Mouse (Mus musculus): ENCODE data around the gene Fam196b. TPM values are rescaled to one million over a fixed set of nuclear protein-coding genes. Genes with fewer than 3 reads are reported as not detected.

Fam196b gene
- total RNA-seq, 1 experiment, result 0.36 TPM

DNA sequence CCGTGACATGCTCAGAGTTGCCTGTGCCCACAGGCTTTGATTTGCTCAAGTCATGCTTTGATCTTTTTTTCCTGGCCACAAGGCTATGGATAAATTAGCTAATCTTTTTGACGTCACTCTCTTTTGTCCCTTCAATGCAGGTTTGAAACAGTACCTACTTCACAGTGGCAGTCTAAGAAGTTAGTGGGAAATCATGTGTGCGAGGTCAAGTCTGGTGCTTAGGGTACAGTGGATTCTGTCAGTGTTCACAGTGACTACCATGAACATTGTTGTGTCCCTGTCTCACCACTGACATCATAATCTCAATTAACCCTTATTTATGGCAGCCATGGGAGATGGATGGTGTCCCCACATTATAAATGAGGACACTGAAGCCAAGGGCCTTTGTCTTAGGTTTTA lies 37.6 kb upstream of the Fam196b start:
- TF ChIP-seq HCFC1 (IDR thresholded peaks at IDR 0.05; ENCODE audit: borderline replicate concordance, insufficient read depth, low read length), result no peak
- TF ChIP-seq MAFK (IDR thresholded peaks at IDR 0.05; ENCODE audit: insufficient read depth, low read depth, low read length), result no peak
- no peak for TF ChIP-seq CHD2 (IDR thresholded peaks at IDR 0.05; ENCODE audit: low read depth, low read length)
- TF ChIP-seq ZC3H11A (IDR thresholded peaks at IDR 0.05; ENCODE audit: borderline replicate concordance, low read depth, low read length), result no peak
- no peak for TF ChIP-seq ZNF384 (IDR thresholded peaks at IDR 0.05; ENCODE audit: low read depth, low read length)
- no peak for DNase-seq (ENCODE audit: low read depth, low spot score)
- H3K9me3 ChIP-seq (ENCODE audit: control insufficient read depth, insufficient read depth, low read depth, low read length), result no peaks in the 10 kb centered on the region
- H3K4me1 ChIP-seq (ENCODE audit: control insufficient read depth in 2 of 2, insufficient read depth in 2 of 2, low read length in 2 of 2, poor library complexity in 1 of 2), result peaks cover 0 to 2% of the 10 kb centered on the region in 2 experiments; a peak in 1 of 4 replicates
- H3K27ac ChIP-seq (ENCODE audit: insufficient read depth, low read depth, low read length, poor library complexity, severe bottlenecking), result no peak overlapping the region
- H3K36me3 ChIP-seq (ENCODE audit: control insufficient read depth, insufficient read depth, low read length, poor library complexity, severe bottlenecking), result no peaks in the 10 kb centered on the region
- in situ Hi-C loops (cut with MboI; ENCODE audit: low sequenced_read_pairs in 2 of 2, unreplicated experiment in 2 of 2), result no loop called here
- no peak overlapping the region for H3K4me3 ChIP-seq (ENCODE audit: insufficient read depth in 1 of 2, low read depth in 1 of 2, low read length in 2 of 2, poor library complexity in 1 of 2, severe bottlenecking in 1 of 2)
- H3K9ac ChIP-seq (ENCODE audit: insufficient read depth, low read depth, low read length, poor library complexity, severe bottlenecking), result no peak overlapping the region

DNA sequence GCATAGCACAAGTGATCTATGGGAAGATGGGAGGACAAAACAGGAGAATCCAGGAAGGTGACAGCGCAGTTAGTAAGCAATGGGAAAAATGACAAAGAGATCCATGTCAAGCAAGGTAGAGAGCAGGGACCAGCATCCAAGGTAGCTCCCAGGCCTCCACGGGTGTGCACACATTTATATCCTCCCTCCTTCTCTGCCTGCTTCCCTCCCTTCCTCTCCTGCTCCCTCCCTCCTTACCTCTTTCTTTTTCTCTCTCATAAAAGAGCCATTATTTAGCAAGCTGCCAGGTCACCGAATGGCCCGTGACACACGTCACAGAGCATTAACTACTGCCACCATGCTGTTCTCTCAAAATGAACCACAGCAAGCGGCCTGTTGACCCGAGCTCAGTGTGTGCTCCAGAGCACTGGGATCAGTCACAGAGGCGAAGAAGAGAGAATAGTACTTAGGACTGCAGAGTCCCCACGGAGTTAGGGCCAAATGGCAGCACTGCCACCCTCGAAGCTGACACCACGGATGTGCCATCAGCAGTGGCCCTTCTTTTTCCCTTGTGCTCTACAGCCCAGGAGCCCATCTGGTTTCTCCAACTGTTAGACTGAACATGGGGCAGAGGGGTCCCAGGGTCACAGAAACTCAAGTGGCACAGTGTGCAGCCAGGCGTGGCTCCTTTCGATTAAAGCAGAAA lies 30.4 kb upstream of the Fam196b start:
- no peaks in the 10 kb centered on the region for H3K9me3 ChIP-seq (ENCODE audit: control insufficient read depth, insufficient read depth, low read depth, low read length)
- no peaks in the 10 kb centered on the region for H3K4me1 ChIP-seq (ENCODE audit: control insufficient read depth in 2 of 2, insufficient read depth in 2 of 2, low read length in 2 of 2, poor library complexity in 1 of 2)
- TF ChIP-seq ZNF384 (IDR thresholded peaks at IDR 0.05; ENCODE audit: low read depth, low read length), result no peak
- TF ChIP-seq ZC3H11A (IDR thresholded peaks at IDR 0.05; ENCODE audit: borderline replicate concordance, low read depth, low read length), result no peak
- TF ChIP-seq CHD2 (IDR thresholded peaks at IDR 0.05; ENCODE audit: low read depth, low read length), result no peak
- no peak for TF ChIP-seq HCFC1 (IDR thresholded peaks at IDR 0.05; ENCODE audit: borderline replicate concordance, insufficient read depth, low read length)
- TF ChIP-seq MAFK (IDR thresholded peaks at IDR 0.05; ENCODE audit: insufficient read depth, low read depth, low read length), result no peak
- no peaks in the 10 kb centered on the region for H3K36me3 ChIP-seq (ENCODE audit: control insufficient read depth, insufficient read depth, low read length, poor library complexity, severe bottlenecking)
- H3K4me3 ChIP-seq (ENCODE audit: insufficient read depth in 1 of 2, low read depth in 1 of 2, low read length in 2 of 2, poor library complexity in 1 of 2, severe bottlenecking in 1 of 2), result no peak overlapping the region
- no peak for DNase-seq (ENCODE audit: low read depth, low spot score)
- in situ Hi-C loops (cut with MboI; ENCODE audit: low sequenced_read_pairs in 2 of 2, unreplicated experiment in 2 of 2), result no loop called here
- H3K9ac ChIP-seq (ENCODE audit: insufficient read depth, low read depth, low read length, poor library complexity, severe bottlenecking), result no peak overlapping the region
- no peak overlapping the region for H3K27ac ChIP-seq (ENCODE audit: insufficient read depth, low read depth, low read length, poor library complexity, severe bottlenecking)

DNA sequence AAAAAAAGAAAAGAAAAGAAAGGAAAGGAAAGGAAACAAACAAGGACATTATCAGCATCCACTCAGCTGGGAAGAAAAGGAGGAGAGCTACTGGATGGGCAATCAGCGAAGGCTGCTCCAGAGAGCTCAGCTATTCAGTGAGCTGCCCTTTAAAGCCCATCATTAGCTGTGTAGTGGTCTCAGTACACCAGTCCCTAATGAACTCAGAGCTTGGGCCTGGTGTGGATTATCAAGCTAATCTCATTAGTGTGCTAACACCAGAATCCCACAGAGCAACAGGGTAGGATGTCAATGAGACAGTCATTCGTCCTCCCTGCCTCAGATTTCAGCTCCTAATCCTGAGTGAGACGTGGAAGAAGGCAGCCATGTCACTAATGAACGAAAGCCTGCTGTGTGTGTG lies 24.4 kb upstream of the Fam196b start:
- Histone ChIP-seq H3K4me1 (ENCODE audit: control insufficient read depth in 2 of 2, insufficient read depth in 2 of 2, low read length in 2 of 2, poor library complexity in 1 of 2) (no peaks in the 10 kb centered on the region), H3K4me3 (ENCODE audit: insufficient read depth in 1 of 2, low read depth in 1 of 2, low read length in 2 of 2, poor library complexity in 1 of 2, severe bottlenecking in 1 of 2) (no peak overlapping the region), H3K27ac (ENCODE audit: insufficient read depth, low read depth, low read length, poor library complexity, severe bottlenecking) (no peak overlapping the region), H3K9ac (ENCODE audit: insufficient read depth, low read depth, low read length, poor library complexity, severe bottlenecking) (no peak overlapping the region), H3K9me3 (ENCODE audit: control insufficient read depth, insufficient read depth, low read depth, low read length) (no peaks in the 10 kb centered on the region), H3K36me3 (ENCODE audit: control insufficient read depth, insufficient read depth, low read length, poor library complexity, severe bottlenecking) (no peaks in the 10 kb centered on the region)
- no peak for DNase-seq (ENCODE audit: low read depth, low spot score)
- in situ Hi-C loops (cut with MboI; ENCODE audit: low sequenced_read_pairs in 2 of 2, unreplicated experiment in 2 of 2), result no loop called here
- TF ChIP-seq ZNF384 (IDR thresholded peaks at IDR 0.05; ENCODE audit: low read depth, low read length) (no peak), HCFC1 (IDR thresholded peaks at IDR 0.05; ENCODE audit: borderline replicate concordance, insufficient read depth, low read length) (no peak), ZC3H11A (IDR thresholded peaks at IDR 0.05; ENCODE audit: borderline replicate concordance, low read depth, low read length) (no peak), MAFK (IDR thresholded peaks at IDR 0.05; ENCODE audit: insufficient read depth, low read depth, low read length) (no peak), CHD2 (IDR thresholded peaks at IDR 0.05; ENCODE audit: low read depth, low read length) (no peak)

DNA sequence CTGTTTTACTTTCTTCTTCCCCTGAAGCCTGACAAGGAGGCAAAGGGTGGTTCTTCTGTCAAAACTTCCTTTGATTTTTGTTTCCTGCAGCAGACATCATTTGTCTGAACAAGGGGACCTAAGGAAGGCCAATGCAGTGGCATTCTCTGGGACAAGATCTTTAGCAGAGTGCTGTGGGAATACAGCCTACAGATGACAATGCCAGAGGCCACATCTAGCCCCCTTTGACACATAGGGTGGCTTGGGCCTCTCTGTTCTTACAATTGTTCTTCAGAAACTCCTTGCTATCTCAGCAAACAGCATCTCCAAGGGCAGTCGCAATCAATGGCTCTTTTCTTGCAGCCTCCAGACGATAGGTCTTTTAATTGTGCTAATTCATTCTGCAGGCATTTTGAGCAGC lies 23.9 kb upstream of the Fam196b start:
- Histone ChIP-seq H3K9me3 (ENCODE audit: control insufficient read depth, insufficient read depth, low read depth, low read length) (no peaks in the 10 kb centered on the region), H3K4me3 (ENCODE audit: insufficient read depth in 1 of 2, low read depth in 1 of 2, low read length in 2 of 2, poor library complexity in 1 of 2, severe bottlenecking in 1 of 2) (no peak overlapping the region), H3K36me3 (ENCODE audit: control insufficient read depth, insufficient read depth, low read length, poor library complexity, severe bottlenecking) (no peaks in the 10 kb centered on the region), H3K9ac (ENCODE audit: insufficient read depth, low read depth, low read length, poor library complexity, severe bottlenecking) (no peak overlapping the region), H3K27ac (ENCODE audit: insufficient read depth, low read depth, low read length, poor library complexity, severe bottlenecking) (no peak overlapping the region), H3K4me1 (ENCODE audit: control insufficient read depth in 2 of 2, insufficient read depth in 2 of 2, low read length in 2 of 2, poor library complexity in 1 of 2) (no peaks in the 10 kb centered on the region)
- no peak for TF ChIP-seq HCFC1 (IDR thresholded peaks at IDR 0.05; ENCODE audit: borderline replicate concordance, insufficient read depth, low read length)
- DNase-seq (ENCODE audit: low read depth, low spot score), result no peak
- in situ Hi-C loops (cut with MboI; ENCODE audit: low sequenced_read_pairs in 2 of 2, unreplicated experiment in 2 of 2), result no loop called here

DNA sequence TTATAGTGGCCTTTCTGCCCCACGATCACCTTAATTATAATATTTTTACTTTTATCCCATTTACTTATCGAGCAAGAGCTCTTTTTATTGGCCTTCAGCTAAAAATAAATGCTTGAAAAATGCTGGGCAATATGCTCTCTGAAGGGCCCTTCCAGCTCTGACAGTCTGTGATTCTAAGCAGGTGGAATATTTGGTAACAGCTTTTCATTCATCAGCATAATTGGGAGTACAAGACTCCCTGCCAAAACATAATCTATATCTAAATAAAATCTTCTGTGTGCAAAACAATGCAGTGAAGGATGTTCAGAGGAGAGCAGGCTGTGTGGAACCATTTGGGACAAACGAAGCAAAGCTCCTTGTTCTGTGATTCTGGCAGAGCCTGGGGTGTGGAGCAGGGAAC lies 23.3 kb upstream of the Fam196b start:
- DNase-seq (ENCODE audit: low read depth, low spot score), result no peak
- Histone ChIP-seq H3K9me3 (ENCODE audit: control insufficient read depth, insufficient read depth, low read depth, low read length) (no peaks in the 10 kb centered on the region), H3K9ac (ENCODE audit: insufficient read depth, low read depth, low read length, poor library complexity, severe bottlenecking) (no peak overlapping the region), H3K4me3 (ENCODE audit: insufficient read depth in 1 of 2, low read depth in 1 of 2, low read length in 2 of 2, poor library complexity in 1 of 2, severe bottlenecking in 1 of 2) (no peak overlapping the region), H3K4me1 (ENCODE audit: control insufficient read depth in 2 of 2, insufficient read depth in 2 of 2, low read length in 2 of 2, poor library complexity in 1 of 2) (no peaks in the 10 kb centered on the region), H3K27ac (ENCODE audit: insufficient read depth, low read depth, low read length, poor library complexity, severe bottlenecking) (no peak overlapping the region), H3K36me3 (ENCODE audit: control insufficient read depth, insufficient read depth, low read length, poor library complexity, severe bottlenecking) (no peaks in the 10 kb centered on the region)
- TF ChIP-seq HCFC1 (IDR thresholded peaks at IDR 0.05; ENCODE audit: borderline replicate concordance, insufficient read depth, low read length) (no peak), ZC3H11A (IDR thresholded peaks at IDR 0.05; ENCODE audit: borderline replicate concordance, low read depth, low read length) (no peak), CHD2 (IDR thresholded peaks at IDR 0.05; ENCODE audit: low read depth, low read length) (no peak), ZNF384 (IDR thresholded peaks at IDR 0.05; ENCODE audit: low read depth, low read length) (no peak), MAFK (IDR thresholded peaks at IDR 0.05; ENCODE audit: insufficient read depth, low read depth, low read length) (no peak)
- in situ Hi-C loops (cut with MboI; ENCODE audit: low sequenced_read_pairs in 2 of 2, unreplicated experiment in 2 of 2), result no loop called here

All from ES-E14 (cell line).